Mouse (Mus musculus) layer of hippocampus, postnatal 10 days (tissue): ENCODE measurements around the gene Nle1. TPM values are rescaled to one million over a fixed set of nuclear protein-coding genes. Genes with fewer than 3 reads are reported as not detected.

ENCODE experiments used
- total RNA-seq, 2 experiments: library from RNA; stranded (reverse); gene quantifications; 2 replicates each; pipeline ENCODE4 v1.2.3; 2021

The Nle1 gene
- total RNA-seq, 2 experiments from 2014 or later, result 29.2 to 40.7 TPM

Other genes starting within 250 kb of the Nle1 start
- under 1 TPM; 0.40 to 0.46 TPM for gene Cct6b, start 144.1 kb downstream of the Nle1 start, total RNA-seq
- 10 to 100 TPM; 17.1 to 17.6 TPM for gene Zfp830, start 144.1 kb downstream of the Nle1 start, total RNA-seq
- gene Lig3, start 127.3 kb downstream of the Nle1 start, total RNA-seq, result 10 to 100 TPM; 31.0 to 35.3 TPM
- gene Rffl, start 37.2 kb downstream of the Nle1 start, total RNA-seq, result 1 to 10 TPM; 3.8 to 6.3 TPM
- 1 to 10 TPM; 9.7 TPM for gene Rad51d, start 17.8 kb downstream of the Nle1 start, total RNA-seq
- gene Fndc8, start 16.3 kb downstream of the Nle1 start, total RNA-seq, result not detected
- 1 to 10 TPM; 4.4 to 4.9 TPM for gene Unc45b, start 2.1 kb upstream of the Nle1 start, total RNA-seq
- 1 to 10 TPM; 4.0 to 4.3 TPM for gene Slfn5, start 42.9 kb upstream of the Nle1 start, total RNA-seq
- gene Slfn9, start 83.4 kb upstream of the Nle1 start, total RNA-seq, result under 1 TPM; 0.91 to 0.98 TPM
- under 1 TPM; 0.23 to 0.49 TPM for gene Slfn8, start 112.4 kb upstream of the Nle1 start, total RNA-seq
- under 1 TPM; 0.27 to 0.64 TPM for gene Slfn2, start 156.7 kb upstream of the Nle1 start, total RNA-seq
- not detected for gene Slfn1, start 208.4 kb upstream of the Nle1 start, total RNA-seq